Mouse (Mus musculus) neural tube, embryonic 14.5 days (tissue): ENCODE data around the gene Cdkn2aip. TPM values are rescaled to one million over a fixed set of nuclear protein-coding genes. Genes with fewer than 3 reads are reported as not detected.

ENCODE experiments used
- ATAC-seq: fragments of 200-750 bp; cut with Nextera tagmentation; 2 replicates; pipeline ENCODE4 v1.8.0; 2017; ENCODE audit warnings: low read depth, mild to moderate bottlenecking, moderate TSS enrichment, moderate library complexity
- H3K27ac ChIP-seq: fragments of 300-500 bp; sonication (generic); 2 replicates; pipeline ENCODE4 v1.5.1; 2014; ENCODE audit warnings: low read depth, mild to moderate bottlenecking, control low read depth, low read length, moderate library complexity, mixed read lengths
- H3K27me3 ChIP-seq: fragments of 300-500 bp; sonication (generic); 2 replicates; pipeline ENCODE4 v1.6.1; 2014; ENCODE audit warnings: low read length; ENCODE audit not compliant: control insufficient read depth, insufficient read depth
- H3K36me3 ChIP-seq: fragments of 300-500 bp; sonication (generic); 2 replicates; pipeline ENCODE4 v1.6.1; 2014; ENCODE audit warnings: low read length, mixed read lengths; ENCODE audit not compliant: control insufficient read depth, insufficient read depth
- H3K4me1 ChIP-seq: fragments of 300-500 bp; sonication (generic); 2 replicates; pipeline ENCODE4 v1.6.1; 2014; ENCODE audit warnings: low read length; ENCODE audit not compliant: control insufficient read depth, insufficient read depth
- H3K4me2 ChIP-seq: fragments of 300-500 bp; sonication (generic); 2 replicates; pipeline ENCODE4 v1.6.1; 2014; ENCODE audit warnings: mild to moderate bottlenecking, low read depth, low read length, control low read depth
- H3K4me3 ChIP-seq: fragments of 300-500 bp; sonication (generic); 2 replicates; pipeline ENCODE4 v1.5.1; 2014; ENCODE audit warnings: low read depth, low read length, control low read depth, mixed read lengths
- H3K9ac ChIP-seq: fragments of 300-500 bp; sonication (generic); replicated peaks from 2 replicates; pipeline ENCODE4 v1.6.1; 2014; ENCODE audit warnings: low read depth, mild to moderate bottlenecking, control low read depth, low read length, mixed read lengths
- H3K9me3 ChIP-seq: fragments of 300-500 bp; sonication (generic); 2 replicates; pipeline ENCODE4 v1.6.1; 2016; ENCODE audit warnings: low read length; ENCODE audit not compliant: control insufficient read depth
- WGBS: fragments of 180-500 bp; shearing (Covaris S2); extraction: QIAGEN DNeasy Blood & Tissue Kit; methylation state at CpG from one replicate; pipeline ENCODE4 v1.1.7; 2014; 5-methylcytosine and 5-hydroxymethylcytosine counted together
- polyA plus RNA-seq: library from polyadenylated mRNA; unstranded; fragments of >200 nt; fragmentation: Nextera tagmentation; extraction: Ambion mirVana; gene quantifications from 2 replicates; pipeline ENCODE4 v1.2.1, GENCODE M21; 2014

Gene Cdkn2aip
- polyA plus RNA-seq, 1 experiment from 2014 or later: 33.6 TPM

- H3K4me2 ChIP-seq: peak overlapping the region; percentile 76
- no peaks in the 10 kb centered on the region for H3K9me3 ChIP-seq
- H3K4me3 ChIP-seq: peak overlapping the region; percentile 95
- under 1% methylated on average over 40 of the region's 44 CpGs for WGBS
- H3K9ac ChIP-seq: peak overlapping the region; percentile 86
- peak; percentile 59 for ATAC-seq
- H3K27me3 ChIP-seq: no peaks in the 10 kb centered on the region
- peaks cover 15% of the 10 kb centered on the region for H3K36me3 ChIP-seq
- peak overlapping the region; percentile 95 for H3K27ac ChIP-seq
- H3K4me1 ChIP-seq: peaks cover 11% of the 10 kb centered on the region; the same call in 1 of the 2 replicates
Observed at GRCm38 (mm10) chr8:47713171-47713663, 515 bp downstream of the Cdkn2aip start.

DNA sequence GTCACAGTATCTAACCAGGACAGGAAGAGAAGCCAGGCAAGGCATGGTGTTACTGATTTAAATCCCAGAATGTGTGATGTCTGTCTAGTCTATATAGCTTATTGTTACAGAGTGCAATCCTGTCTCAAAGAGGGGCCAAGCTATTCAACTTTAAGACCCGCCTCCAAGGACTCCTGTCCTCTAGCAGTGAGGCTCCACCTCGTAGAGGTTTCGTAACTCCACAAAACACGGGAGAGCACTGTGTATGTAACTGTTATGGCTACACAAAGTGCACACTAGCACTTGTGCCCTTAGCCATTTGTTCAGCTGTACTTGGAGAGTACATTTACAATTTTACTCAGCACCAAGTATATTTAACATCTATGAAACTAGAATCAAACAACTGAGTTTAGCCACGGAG, 5.6 kb downstream of the Cdkn2aip start:
- Histone ChIP-seq H3K4me3 (no peak overlapping the region), H3K27ac (no peak overlapping the region), H3K36me3 (peaks cover 18% of the 10 kb centered on the region), H3K4me1 (peaks cover 8% of the 10 kb centered on the region; the same call in 1 of the 2 replicates), H3K9me3 (no peaks in the 10 kb centered on the region), H3K9ac (no peak overlapping the region), H3K4me2 (no peak overlapping the region), H3K27me3 (no peaks in the 10 kb centered on the region)
- 80% methylated on average over 5 of the region's 5 CpGs for WGBS
- ATAC-seq: no peak

GRCm38 (mm10) chr8:47706746-47707145, 7.0 kb downstream of the Cdkn2aip start:
- WGBS: 94% methylated on average over 8 of the region's 8 CpGs
- no peak overlapping the region for H3K27ac ChIP-seq
- no peak overlapping the region for H3K9ac ChIP-seq
- H3K27me3 ChIP-seq: no peaks in the 10 kb centered on the region
- no peak overlapping the region for H3K4me2 ChIP-seq
- peaks cover 18% of the 10 kb centered on the region for H3K36me3 ChIP-seq
- no peaks in the 10 kb centered on the region for H3K9me3 ChIP-seq
- no peak for ATAC-seq
- no peak overlapping the region for H3K4me3 ChIP-seq
- no peaks in the 10 kb centered on the region for H3K4me1 ChIP-seq

- H3K9me3 ChIP-seq: no peaks in the 10 kb centered on the region
- no peak for ATAC-seq
- no peak overlapping the region for H3K4me3 ChIP-seq
- no peak overlapping the region for H3K4me2 ChIP-seq
- no peak overlapping the region for H3K27ac ChIP-seq
- no peaks in the 10 kb centered on the region for H3K27me3 ChIP-seq
- 63% methylated on average over 1 of the region's 1 CpGs for WGBS
- no peaks in the 10 kb centered on the region for H3K36me3 ChIP-seq
- no peak overlapping the region for H3K9ac ChIP-seq
- no peaks in the 10 kb centered on the region for H3K4me1 ChIP-seq
Observed at GRCm38 (mm10) chr8:47702333-47702732, 11.4 kb downstream of the Cdkn2aip start.

DNA sequence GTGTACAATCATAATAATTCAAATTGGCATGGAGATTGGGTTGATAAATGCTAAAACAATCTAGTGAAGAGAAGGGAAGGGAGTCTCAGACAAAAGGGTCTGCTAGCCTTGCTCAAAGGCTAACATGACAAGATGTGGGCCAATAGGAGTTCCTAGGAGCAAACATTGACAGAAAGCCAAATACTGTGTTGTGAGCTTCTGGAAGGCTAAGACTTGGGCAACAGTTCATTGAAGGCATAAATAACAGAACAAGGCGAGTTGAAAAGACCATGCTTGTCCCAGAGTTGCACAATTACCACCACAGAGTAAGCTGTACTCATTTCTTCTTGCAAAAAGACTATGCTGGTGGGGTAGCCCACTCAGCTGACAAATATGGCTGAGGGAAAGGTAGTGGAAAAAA, 16.0 kb downstream of the Cdkn2aip start:
- 58% methylated on average over 1 of the region's 1 CpGs for WGBS
- Histone ChIP-seq H3K4me2 (no peak overlapping the region), H3K4me1 (no peaks in the 10 kb centered on the region), H3K9ac (no peak overlapping the region), H3K27me3 (no peaks in the 10 kb centered on the region), H3K9me3 (no peaks in the 10 kb centered on the region), H3K36me3 (no peaks in the 10 kb centered on the region), H3K4me3 (no peak overlapping the region), H3K27ac (no peak overlapping the region)
- no peak for ATAC-seq

DNA sequence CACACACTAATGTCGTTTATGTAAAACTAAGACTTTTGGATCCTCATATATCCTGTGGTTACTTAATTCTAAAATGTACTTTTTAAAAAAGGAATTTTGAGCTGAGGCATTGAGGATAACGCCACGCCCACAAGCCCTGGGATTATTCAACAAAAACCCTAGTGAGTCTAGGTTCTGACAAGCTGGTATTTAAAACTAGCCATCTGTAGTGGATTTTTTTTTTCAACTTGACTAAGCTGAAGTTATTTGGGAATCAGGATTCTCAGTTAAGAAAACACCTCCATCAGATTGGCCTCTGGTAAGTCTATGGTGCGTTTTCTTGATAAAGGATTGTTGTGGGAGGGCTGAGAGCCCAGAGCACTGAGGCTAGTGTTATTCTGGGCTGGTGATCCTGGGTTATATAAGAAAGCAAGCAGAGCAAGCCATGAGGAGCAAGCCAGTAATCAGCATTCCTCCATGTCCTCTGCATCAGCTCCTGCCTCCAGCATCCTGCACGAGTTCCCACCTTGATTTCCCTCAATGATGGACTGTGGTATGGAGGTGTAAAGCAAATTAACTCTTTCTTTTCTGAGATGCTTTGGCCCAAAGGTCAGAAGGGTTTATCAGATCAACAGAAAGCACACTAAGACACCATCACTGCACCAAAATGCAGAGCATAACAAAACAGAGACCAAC, 18.2 kb downstream of the Cdkn2aip start:
- 90% methylated on average over 5 of the region's 5 CpGs for WGBS
- Histone ChIP-seq H3K27ac (no peak overlapping the region), H3K4me1 (no peaks in the 10 kb centered on the region), H3K27me3 (no peaks in the 10 kb centered on the region), H3K9ac (no peak overlapping the region), H3K4me3 (no peak overlapping the region), H3K9me3 (no peaks in the 10 kb centered on the region), H3K4me2 (no peak overlapping the region), H3K36me3 (no peaks in the 10 kb centered on the region)
- ATAC-seq: no peak

DNA sequence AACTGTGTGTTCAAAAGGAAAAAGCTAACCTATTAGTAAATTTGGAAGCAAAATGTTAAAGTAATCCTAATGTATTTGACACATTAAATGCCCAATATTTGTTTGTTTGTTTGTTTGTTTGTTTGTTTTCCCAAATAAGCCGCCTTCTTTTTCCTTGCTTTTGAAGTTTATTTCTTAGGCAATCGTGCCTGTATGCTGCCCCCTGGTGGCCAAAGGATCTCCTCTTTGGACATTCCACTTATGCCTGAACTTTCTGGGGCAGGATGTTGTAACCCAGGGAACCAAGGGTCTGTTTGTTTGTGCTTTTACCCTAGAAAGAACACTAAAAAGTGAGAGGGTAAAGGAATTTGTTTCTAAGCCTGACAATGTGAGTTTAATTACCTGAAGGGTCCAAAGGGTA, 20.6 kb downstream of the Cdkn2aip start:
- WGBS: 14% methylated on average over 2 of the region's 2 CpGs

GRCm38 (mm10) chr8:47691831-47692230, 21.9 kb downstream of the Cdkn2aip start:
- peak; percentile 46; the same call in 1 of the 2 replicates for ATAC-seq
- no peaks in the 10 kb centered on the region for H3K27me3 ChIP-seq
- H3K4me1 ChIP-seq: no peaks in the 10 kb centered on the region
- H3K9ac ChIP-seq: no peak overlapping the region
- H3K9me3 ChIP-seq: no peaks in the 10 kb centered on the region
- WGBS: 70% methylated on average over 10 of the region's 10 CpGs
- no peak overlapping the region for H3K27ac ChIP-seq
- H3K36me3 ChIP-seq: no peaks in the 10 kb centered on the region
- no peak overlapping the region for H3K4me3 ChIP-seq
- no peak overlapping the region for H3K4me2 ChIP-seq

More for the DNA sequence above, 20.6 kb downstream of the Cdkn2aip start:
- H3K4me1 ChIP-seq: no peaks in the 10 kb centered on the region
- no peak overlapping the region for H3K27ac ChIP-seq
- H3K9ac ChIP-seq: no peak overlapping the region
- H3K9me3 ChIP-seq: no peaks in the 10 kb centered on the region
- no peaks in the 10 kb centered on the region for H3K27me3 ChIP-seq
- no peaks in the 10 kb centered on the region for H3K36me3 ChIP-seq
- H3K4me2 ChIP-seq: no peak overlapping the region
- H3K4me3 ChIP-seq: no peak overlapping the region
- no peak for ATAC-seq

DNA sequence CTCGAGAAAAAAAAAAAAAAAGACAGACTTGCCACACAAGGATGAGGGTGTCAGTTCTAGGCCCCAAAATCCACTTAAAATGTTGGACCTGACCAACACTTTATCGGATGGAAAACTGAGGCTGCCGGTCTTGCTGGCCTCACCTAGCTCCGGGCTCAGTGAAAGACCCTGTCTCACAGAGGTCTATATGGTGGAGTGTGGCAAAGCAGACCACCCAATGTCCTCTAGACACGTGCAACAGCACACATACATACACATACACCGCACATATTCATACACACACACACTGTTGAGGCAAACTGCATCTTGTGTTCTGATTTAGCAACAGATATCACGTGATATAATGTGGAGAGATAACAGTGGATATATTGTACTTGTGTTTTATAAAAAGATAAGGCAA, 22.4 kb downstream of the Cdkn2aip start:
- Histone ChIP-seq H3K4me3 (no peak overlapping the region), H3K4me1 (no peaks in the 10 kb centered on the region), H3K9me3 (no peaks in the 10 kb centered on the region), H3K4me2 (no peak overlapping the region; the same call in 1 of the 2 replicates), H3K27me3 (no peaks in the 10 kb centered on the region), H3K27ac (no peak overlapping the region), H3K36me3 (no peaks in the 10 kb centered on the region), H3K9ac (no peak overlapping the region)
- WGBS: 47% methylated on average over 7 of the region's 7 CpGs
- ATAC-seq: peak; percentile 58; the same call in 1 of the 2 replicates
